13 mouse cellular contexts compared by ENCODE assay signal in genomic region chr9:116863626-116864025, GRCm38 (mm10).
A peak's percentile ranks its signal among the peaks of the same experiment; 100 is the strongest.
DNase-seq lines count a peak whose midpoint lies in the region; ATAC-seq and TF ChIP-seq lines count a peak whose summit lies in the region.
"Had no signal": no experiment of that assay in that cellular context is flagged by ENCODE, and none has a peak within 500 bp of the region (broad histone marks: within the 10 kb centered on the region; RNA-seq: fewer than 3 reads in every experiment).

No protein-coding gene starts in this region.

- H3K9ac ChIP-seq in heart, embryonic 12.5 days, result no peak overlapping the region
- H3K9ac ChIP-seq in intestine, embryonic 15.5 days, result no peak overlapping the region
- H3K9ac ChIP-seq in limb, embryonic 12.5 days (replicated peaks), result no peak overlapping the region
- H3K9ac ChIP-seq in liver, embryonic 12.5 days, result no peak overlapping the region
- H3K9ac ChIP-seq: liver, embryonic 14.5 days had no signal

- peak overlapping the region; percentile 47 for H3K27ac ChIP-seq in heart, embryonic 12.5 days (ENCODE audit: poor library complexity, severe bottlenecking)
- no peak overlapping the region for H3K27ac ChIP-seq in intestine, embryonic 15.5 days
- H3K27ac ChIP-seq in limb, embryonic 12.5 days, result peak overlapping the region; percentile 74
- H3K27ac ChIP-seq in liver, embryonic 12.5 days, result no peak overlapping the region
- H3K27ac ChIP-seq: gastrocnemius, adult 2 months; layer of hippocampus, adult 2 months; liver, embryonic 14.5 days had no signal

- CTCF ChIA-PET in Patski (lab: Charles Lee), result interaction anchor here (1.8 kb wide), 1 partner anchor 23 kb away, joined by 4 read pairs; no protein-coding TSS in a partner anchor

- peaks cover 7% of the 10 kb centered on the region for H3K9me3 ChIP-seq in heart, embryonic 12.5 days (replicated peaks)
- no peaks in the 10 kb centered on the region for H3K9me3 ChIP-seq in intestine, embryonic 15.5 days
- H3K9me3 ChIP-seq in limb, embryonic 12.5 days, result no peaks in the 10 kb centered on the region
- H3K9me3 ChIP-seq in liver, embryonic 12.5 days (replicated peaks), result no peaks in the 10 kb centered on the region

- 38% methylated on average over 4 of the region's 4 CpGs for WGBS in heart, embryonic 12.5 days
- WGBS in intestine, embryonic 15.5 days, result 41% methylated on average over 4 of the region's 4 CpGs
- 22% methylated on average over 4 of the region's 4 CpGs for WGBS in limb, embryonic 12.5 days
- WGBS in liver, embryonic 12.5 days (ENCODE audit: insufficient replicate concordance), result 71% methylated on average over 4 of the region's 4 CpGs

- DNase-seq in heart, postnatal 14 days, result no peak
- peak; percentile 22 for DNase-seq in Patski (ENCODE audit: low read depth, low spot score)
- no peak for DNase-seq in adrenal gland, adult 8-10 months
- DNase-seq in cerebellum, postnatal 25 days, result no peak
- DNase-seq: gastrocnemius, adult 2 months; right cerebral cortex, adult 18-20 months had no signal

- ATAC-seq in heart, embryonic 12.5 days (ENCODE audit: insufficient number of reproducible peaks, low FRiP score), result no peak
- peak; percentile 92 for ATAC-seq in Patski
- peak; percentile 82 for ATAC-seq in intestine, embryonic 15.5 days
- no peak; the same call in 1 of the 2 replicates for ATAC-seq in limb, embryonic 12.5 days (ENCODE audit: insufficient number of reproducible peaks, insufficient read depth, low FRiP score, low TSS enrichment, low read depth)
- ATAC-seq in liver, embryonic 12.5 days, result no peak
- ATAC-seq: CD4-positive, CD25-positive, alpha-beta regulatory T cell, adult 4 months had no signal

- H3K4me3 ChIP-seq in heart, embryonic 12.5 days, result no peak overlapping the region
- no peak overlapping the region for H3K4me3 ChIP-seq in intestine, embryonic 15.5 days (replicated peaks)
- no peak overlapping the region for H3K4me3 ChIP-seq in limb, embryonic 12.5 days (replicated peaks)
- no peak overlapping the region for H3K4me3 ChIP-seq in liver, embryonic 12.5 days
- H3K4me3 ChIP-seq: gastrocnemius, adult 2 months; layer of hippocampus, adult 2 months had no signal

- H3K4me1 ChIP-seq in heart, embryonic 12.5 days (replicated peaks), result peaks cover 11% of the 10 kb centered on the region
- H3K4me1 ChIP-seq in intestine, embryonic 15.5 days (replicated peaks), result no peaks in the 10 kb centered on the region; the same call in 1 of the 2 replicates
- peaks cover 26% of the 10 kb centered on the region for H3K4me1 ChIP-seq in limb, embryonic 12.5 days (replicated peaks)
- H3K4me1 ChIP-seq in liver, embryonic 12.5 days, result peaks cover 25% of the 10 kb centered on the region

- POLR2A ChIA-PET in Patski (lab: Charles Lee), result no interaction called here

- no peak overlapping the region for H3K4me2 ChIP-seq in heart, embryonic 12.5 days
- H3K4me2 ChIP-seq in intestine, embryonic 15.5 days (replicated peaks), result no peak overlapping the region
- no peak overlapping the region for H3K4me2 ChIP-seq in limb, embryonic 12.5 days
- no peak overlapping the region for H3K4me2 ChIP-seq in liver, embryonic 12.5 days

- no peaks in the 10 kb centered on the region for H3K27me3 ChIP-seq in heart, embryonic 12.5 days (replicated peaks)
- H3K27me3 ChIP-seq in Patski, result no peaks in the 10 kb centered on the region
- H3K27me3 ChIP-seq in intestine, embryonic 15.5 days (replicated peaks), result no peaks in the 10 kb centered on the region
- no peaks in the 10 kb centered on the region for H3K27me3 ChIP-seq in limb, embryonic 12.5 days
- H3K27me3 ChIP-seq in liver, embryonic 12.5 days (replicated peaks), result no peaks in the 10 kb centered on the region

- intact Hi-C loops in heart, postnatal 14 days (cut with DNase I), result no loop called here

- in situ Hi-C loops in Patski (cut with MboI; ENCODE audit: low pct_unique_long_range_greater_than_20kb), result no loop called here

- peaks cover 5% of the 10 kb centered on the region; the same call in 1 of the 2 replicates for H3K36me3 ChIP-seq in heart, embryonic 12.5 days
- no peaks in the 10 kb centered on the region for H3K36me3 ChIP-seq in intestine, embryonic 15.5 days
- no peaks in the 10 kb centered on the region for H3K36me3 ChIP-seq in limb, embryonic 12.5 days
- H3K36me3 ChIP-seq in liver, embryonic 12.5 days, result no peaks in the 10 kb centered on the region

- TF ChIP-seq CTCF in Patski (IDR thresholded peaks at IDR 0.05), result no peak

Comparison
In these comparisons a context has a peak if more than half of its experiments do, and no peak if none do; other contexts are left out.
1. ATAC-seq: peak in Patski (single experiment) and intestine, embryonic 15.5 days (single experiment); none in heart, embryonic 12.5 days (single experiment), limb, embryonic 12.5 days (single experiment) and liver, embryonic 12.5 days (single experiment).
2. H3K27ac ChIP-seq: peak in heart, embryonic 12.5 days (single experiment) and limb, embryonic 12.5 days (single experiment); none in intestine, embryonic 15.5 days (single experiment) and liver, embryonic 12.5 days (single experiment).